Mouse (Mus musculus) limb, embryonic 13.5 days (tissue): ENCODE results near the gene Rfx8. TPM values are rescaled to one million over a fixed set of nuclear protein-coding genes. Genes with fewer than 3 reads are reported as not detected.

Experiments used
- ATAC-seq: fragments of 200-750 bp; cut with Nextera tagmentation; 2 replicates; pipeline ENCODE4 v1.8.0; 2017; ENCODE audit warnings: low read depth, moderate number of reproducible peaks, moderate TSS enrichment; ENCODE audit not compliant: low FRiP score
- H3K27ac ChIP-seq: fragments of 300-500 bp; sonication (generic); 2 replicates; pipeline ENCODE4 v1.5.1; 2015; ENCODE audit warnings: inconsistent platforms, mild to moderate bottlenecking, moderate library complexity
- H3K27me3 ChIP-seq: fragments of 300-500 bp; sonication (generic); 2 replicates; pipeline ENCODE4 v1.6.1; 2015; ENCODE audit warnings: mild to moderate bottlenecking, inconsistent platforms
- H3K36me3 ChIP-seq: fragments of 300-500 bp; sonication (generic); 2 replicates; pipeline ENCODE4 v1.6.1; 2015; ENCODE audit warnings: inconsistent platforms, mild to moderate bottlenecking, moderate library complexity
- H3K4me1 ChIP-seq: fragments of 300-500 bp; sonication (generic); 2 replicates; pipeline ENCODE4 v1.6.1; 2015; ENCODE audit warnings: inconsistent platforms
- H3K4me2 ChIP-seq: fragments of 300-500 bp; sonication (generic); replicated peaks from 2 replicates; pipeline ENCODE4 v1.6.1; 2015; ENCODE audit warnings: inconsistent platforms, mild to moderate bottlenecking, moderate library complexity
- H3K4me3 ChIP-seq: fragments of 300-500 bp; sonication (generic); 2 replicates; pipeline ENCODE4 v1.5.1; 2015; ENCODE audit warnings: moderate library complexity, mild to moderate bottlenecking, inconsistent platforms
- H3K9ac ChIP-seq: fragments of 300-500 bp; sonication (generic); 2 replicates; pipeline ENCODE4 v1.6.1; 2015; ENCODE audit warnings: mild to moderate bottlenecking, inconsistent platforms
- H3K9me3 ChIP-seq: fragments of 300-500 bp; sonication (generic); 2 replicates; pipeline ENCODE4 v1.6.1; 2016; ENCODE audit warnings: inconsistent platforms
- WGBS: fragments of 180-500 bp; shearing (Covaris S2); methylation state at CpG from one replicate; pipeline ENCODE4 v1.1.7; 2015; 5-methylcytosine and 5-hydroxymethylcytosine counted together
- polyA plus RNA-seq: library from polyadenylated mRNA; unstranded; fragments of >200 nt; fragmentation: Nextera tagmentation; extraction: Ambion mirVana; gene quantifications from 2 replicates; pipeline ENCODE4 v1.2.1, GENCODE M21; 2015

Gene Rfx8
- polyA plus RNA-seq, 1 experiment from 2014 or later: 1.4 TPM

- ATAC-seq: no peak
- no peaks in the 10 kb centered on the region for H3K9me3 ChIP-seq
- H3K36me3 ChIP-seq: no peaks in the 10 kb centered on the region
- no peaks in the 10 kb centered on the region for H3K27me3 ChIP-seq
- H3K4me3 ChIP-seq: no peak overlapping the region
- H3K4me1 ChIP-seq: peaks cover 19% of the 10 kb centered on the region
- WGBS: 61% methylated on average over 9 of the region's 9 CpGs
- H3K27ac ChIP-seq: no peak overlapping the region
- H3K9ac ChIP-seq: no peak overlapping the region
- H3K4me2 ChIP-seq: no peak overlapping the region
Measured at GRCm38 (mm10) chr1:39687279-39687678, 33.5 kb downstream of the Rfx8 start.

GRCm38 (mm10) chr1:39685841-39686240 lies 35.0 kb downstream of the Rfx8 start:
- ATAC-seq: peak; percentile 62; the same call in 1 of the 2 replicates
- Histone ChIP-seq H3K27me3 (no peaks in the 10 kb centered on the region), H3K9me3 (no peaks in the 10 kb centered on the region), H3K27ac (no peak overlapping the region), H3K9ac (no peak overlapping the region), H3K4me1 (peaks cover 7% of the 10 kb centered on the region), H3K4me3 (no peak overlapping the region), H3K36me3 (no peaks in the 10 kb centered on the region), H3K4me2 (no peak overlapping the region)
- 3% methylated on average over 1 of the region's 1 CpGs for WGBS

GRCm38 (mm10) chr1:39681638-39682037 lies 39.2 kb downstream of the Rfx8 start:
- Histone ChIP-seq H3K4me1 (peaks cover 7% of the 10 kb centered on the region), H3K27me3 (no peaks in the 10 kb centered on the region), H3K27ac (no peak overlapping the region), H3K9me3 (no peaks in the 10 kb centered on the region), H3K36me3 (no peaks in the 10 kb centered on the region), H3K4me3 (no peak overlapping the region), H3K4me2 (no peak overlapping the region), H3K9ac (no peak overlapping the region)
- ATAC-seq: no peak
- 89% methylated on average over 5 of the region's 5 CpGs for WGBS

- WGBS: 64% methylated on average over 6 of the region's 6 CpGs
Measured at GRCm38 (mm10) chr1:39680546-39680945, 40.3 kb downstream of the Rfx8 start.

GRCm38 (mm10) chr1:39678883-39679282 lies 41.9 kb downstream of the Rfx8 start:
- no peaks in the 10 kb centered on the region for H3K27me3 ChIP-seq
- no peaks in the 10 kb centered on the region for H3K9me3 ChIP-seq
- no peak overlapping the region for H3K27ac ChIP-seq
- no peaks in the 10 kb centered on the region for H3K4me1 ChIP-seq
- H3K4me2 ChIP-seq: no peak overlapping the region
- no peak for ATAC-seq
- H3K36me3 ChIP-seq: no peaks in the 10 kb centered on the region
- H3K9ac ChIP-seq: no peak overlapping the region
- no peak overlapping the region for H3K4me3 ChIP-seq
- 66% methylated on average over 8 of the region's 8 CpGs for WGBS

More at GRCm38 (mm10) chr1:39680546-39680945, 40.3 kb downstream of the Rfx8 start:
- Histone ChIP-seq H3K27me3 (no peaks in the 10 kb centered on the region), H3K4me3 (no peak overlapping the region), H3K9me3 (no peaks in the 10 kb centered on the region), H3K36me3 (no peaks in the 10 kb centered on the region), H3K4me1 (no peaks in the 10 kb centered on the region), H3K27ac (no peak overlapping the region), H3K4me2 (no peak overlapping the region), H3K9ac (no peak overlapping the region)
- ATAC-seq: no peak

GRCm38 (mm10) chr1:39676221-39676876 lies 44.4 kb downstream of the Rfx8 start:
- 85% methylated on average over 5 of the region's 5 CpGs for WGBS

GRCm38 (mm10) chr1:39672362-39673105 lies 48.3 kb downstream of the Rfx8 start:
- Histone ChIP-seq H3K9ac (no peak overlapping the region), H3K27ac (no peak overlapping the region), H3K4me2 (no peak overlapping the region), H3K36me3 (no peaks in the 10 kb centered on the region), H3K9me3 (no peaks in the 10 kb centered on the region), H3K27me3 (no peaks in the 10 kb centered on the region), H3K4me1 (no peaks in the 10 kb centered on the region), H3K4me3 (no peak overlapping the region)
- ATAC-seq: no peak
- 81% methylated on average over 9 of the region's 9 CpGs for WGBS

More at GRCm38 (mm10) chr1:39676221-39676876, 44.4 kb downstream of the Rfx8 start:
- Histone ChIP-seq H3K27me3 (no peaks in the 10 kb centered on the region), H3K4me2 (no peak overlapping the region), H3K4me1 (no peaks in the 10 kb centered on the region), H3K9me3 (no peaks in the 10 kb centered on the region), H3K27ac (no peak overlapping the region), H3K36me3 (no peaks in the 10 kb centered on the region), H3K9ac (no peak overlapping the region), H3K4me3 (no peak overlapping the region)
- no peak for ATAC-seq

- H3K36me3 ChIP-seq: no peaks in the 10 kb centered on the region
- no peak overlapping the region for H3K4me3 ChIP-seq
- ATAC-seq: no peak
- 0 out of 2 replicates have a peak, but pooled peaks cover 4% of the 10 kb centered on the region for H3K4me1 ChIP-seq
- H3K27ac ChIP-seq: no peak overlapping the region
- H3K27me3 ChIP-seq: no peaks in the 10 kb centered on the region
- H3K9me3 ChIP-seq: no peaks in the 10 kb centered on the region
- no peak overlapping the region for H3K4me2 ChIP-seq
- H3K9ac ChIP-seq: no peak overlapping the region
- whole genome bisulfite sequencing: 84% methylated on average over 17 of the region's 17 CpGs
Measured at GRCm38 (mm10) chr1:39670211-39670935, 50.4 kb downstream of the Rfx8 start.

- WGBS: 85% methylated on average over 12 of the region's 12 CpGs
- no peak for ATAC-seq
Measured at GRCm38 (mm10) chr1:39666751-39667252, 54.0 kb downstream of the Rfx8 start.

GRCm38 (mm10) chr1:39664039-39664625 lies 56.7 kb downstream of the Rfx8 start:
- no peak overlapping the region for H3K4me3 ChIP-seq
- 84% methylated on average over 7 of the region's 7 CpGs for WGBS

More at GRCm38 (mm10) chr1:39666751-39667252, 54.0 kb downstream of the Rfx8 start:
- Histone ChIP-seq H3K9me3 (no peaks in the 10 kb centered on the region), H3K27me3 (no peaks in the 10 kb centered on the region), H3K4me2 (no peak overlapping the region), H3K27ac (no peak overlapping the region), H3K36me3 (no peaks in the 10 kb centered on the region), H3K9ac (no peak overlapping the region), H3K4me1 (0 out of 2 replicates have a peak, but pooled peaks cover 4% of the 10 kb centered on the region), H3K4me3 (no peak overlapping the region)

GRCm38 (mm10) chr1:39663050-39663449 lies 57.7 kb downstream of the Rfx8 start:
- H3K27me3 ChIP-seq: no peaks in the 10 kb centered on the region
- no peaks in the 10 kb centered on the region for H3K36me3 ChIP-seq
- no peak overlapping the region for H3K4me3 ChIP-seq
- no peak overlapping the region for H3K4me2 ChIP-seq
- H3K9me3 ChIP-seq: no peaks in the 10 kb centered on the region
- ATAC-seq: no peak
- 82% methylated on average over 4 of the region's 4 CpGs for WGBS
- H3K27ac ChIP-seq: no peak overlapping the region
- H3K9ac ChIP-seq: no peak overlapping the region
- H3K4me1 ChIP-seq: 0 out of 2 replicates have a peak, but pooled peaks cover 4% of the 10 kb centered on the region

More at GRCm38 (mm10) chr1:39664039-39664625, 56.7 kb downstream of the Rfx8 start:
- Histone ChIP-seq H3K27ac (no peak overlapping the region), H3K9me3 (no peaks in the 10 kb centered on the region), H3K4me2 (no peak overlapping the region), H3K9ac (no peak overlapping the region), H3K36me3 (no peaks in the 10 kb centered on the region), H3K4me1 (0 out of 2 replicates have a peak, but pooled peaks cover 4% of the 10 kb centered on the region), H3K27me3 (no peaks in the 10 kb centered on the region)
- ATAC-seq: no peak
